Mouse (Mus musculus) spleen, adult 2 months (tissue): ENCODE results near the gene Dusp27. TPM values are rescaled to one million over a fixed set of nuclear protein-coding genes. Genes with fewer than 3 reads are reported as not detected.

Experiments
- DNase-seq, 2 experiments: peaks; one replicate each; pipeline versions ENCODE4 v3.0.0 to v3.0.0-alpha.2; 2012 to 2021; ENCODE audit warnings: low spot score in 2 of 2, low read depth in 1 of 2
- H3K27ac ChIP-seq: fragments of 200-500 bp; 2 replicates; pipeline ENCODE4 v1.5.1; 2012; ENCODE audit warnings: low read length, inconsistent platforms; ENCODE audit not compliant: insufficient read depth
- H3K27me3 ChIP-seq: fragments of 200-500 bp; 2 replicates; pipeline ENCODE4 v1.6.1; 2012; ENCODE audit warnings: mild to moderate bottlenecking, moderate library complexity, low read length, inconsistent platforms; ENCODE audit not compliant: control insufficient read depth, insufficient read depth
- H3K36me3 ChIP-seq: fragments of 200-500 bp; 2 replicates; pipeline ENCODE4 v1.6.1; 2012; ENCODE audit warnings: mild to moderate bottlenecking, low read length, inconsistent platforms; ENCODE audit not compliant: control insufficient read depth, insufficient read depth
- H3K4me1 ChIP-seq: fragments of 200-500 bp; 2 replicates; pipeline ENCODE4 v1.6.1; 2011; ENCODE audit warnings: inconsistent platforms; ENCODE audit not compliant: control insufficient read depth, insufficient read depth, insufficient read length
- H3K4me3 ChIP-seq: fragments of 200-500 bp; 2 replicates; pipeline ENCODE4 v1.5.1; 2011; ENCODE audit warnings: mild to moderate bottlenecking, inconsistent platforms; ENCODE audit not compliant: insufficient read depth, insufficient read length; ENCODE audit errors: extremely low read depth
- CTCF ChIP-seq: fragments of 200-500 bp; IDR thresholded peaks from 2 replicates; pipeline ENCODE4 v1.5.1; 2011; ENCODE audit warnings: mild to moderate bottlenecking, inconsistent platforms; ENCODE audit not compliant: insufficient read depth, insufficient read length, insufficient replicate concordance; ENCODE audit errors: extremely low read depth
- POLR2A ChIP-seq: fragments of 200-500 bp; IDR thresholded peaks from 2 replicates; pipeline ENCODE4 v1.6.1; 2011; ENCODE audit warnings: low read depth, low read length, inconsistent platforms
- WGBS: fragments of 180-500 bp; shearing (Covaris S2); methylation state at CpG from one replicate; pipeline ENCODE4 v1.1.7; 2018; 5-methylcytosine and 5-hydroxymethylcytosine counted together
- polyA plus RNA-seq: library from polyadenylated mRNA; depleted of rRNA; stranded (reverse); fragments of >200 nt; gene quantifications from 2 replicates; pipeline ENCODE4 v1.2.3, GENCODE M21; 2012

Gene Dusp27
- polyA plus RNA-seq, 1 experiment, result 0.12 TPM

DNA sequence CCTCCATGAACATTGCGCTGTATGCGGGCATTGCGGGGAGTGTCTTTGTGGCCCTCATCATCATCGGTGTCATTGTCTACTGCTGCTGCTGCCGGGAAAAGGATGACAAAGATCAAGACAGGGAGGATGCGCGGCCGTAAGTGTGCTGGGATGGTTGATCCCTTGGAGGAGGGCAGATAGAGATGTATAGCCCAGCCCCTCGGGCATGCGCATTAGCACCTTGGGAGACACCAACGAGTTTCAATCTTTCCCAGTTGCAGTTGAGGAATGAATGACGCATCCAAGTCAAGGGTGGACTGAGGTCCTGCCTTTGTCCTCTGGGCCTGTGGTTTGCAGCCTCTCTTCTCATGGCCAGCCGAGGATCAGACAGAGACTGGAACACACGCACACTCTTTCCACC, 36.9 kb upstream of the Dusp27 start:
- TF ChIP-seq POLR2A (no peak), CTCF (no peak)
- 92% methylated on average over 14 of the region's 14 CpGs for WGBS
- no peak for DNase-seq

GRCm38 (mm10) chr1:166160569-166161445, 33.1 kb upstream of the Dusp27 start:
- Histone ChIP-seq H3K36me3 (no peaks in the 10 kb centered on the region), H3K27me3 (no peaks in the 10 kb centered on the region), H3K4me3 (no peak overlapping the region), H3K27ac (no peak overlapping the region), H3K4me1 (no peaks in the 10 kb centered on the region)
- peak; percentile 87 for TF ChIP-seq CTCF
- TF ChIP-seq POLR2A, result no peak
- 17% methylated on average over 24 of the region's 24 CpGs for WGBS
- DNase-seq, result peak; percentile 22 to 46

More for the DNA sequence above, 36.9 kb upstream of the Dusp27 start:
- no peaks in the 10 kb centered on the region for H3K27me3 ChIP-seq
- no peak overlapping the region for H3K27ac ChIP-seq
- no peaks in the 10 kb centered on the region for H3K4me1 ChIP-seq
- no peak overlapping the region for H3K4me3 ChIP-seq
- no peaks in the 10 kb centered on the region for H3K36me3 ChIP-seq

DNA sequence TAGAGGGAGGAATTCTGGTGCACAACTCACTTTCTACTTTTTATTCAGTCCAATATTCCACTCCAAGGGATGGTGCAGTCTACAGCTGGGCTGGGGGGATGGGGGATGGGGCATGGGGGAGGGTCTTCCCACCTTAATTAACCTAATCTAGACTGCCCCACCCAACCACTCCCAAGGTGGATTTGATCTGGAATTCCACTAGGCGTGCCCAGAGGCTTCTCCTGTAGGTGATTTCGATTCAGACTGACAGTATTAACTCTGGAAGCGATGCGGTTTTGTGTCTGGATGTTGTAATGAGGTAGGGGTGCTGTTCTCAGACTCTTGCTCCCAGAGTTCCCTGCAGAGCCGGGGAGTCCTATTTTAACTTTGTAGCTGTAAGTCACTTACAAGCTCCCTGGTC, 32.4 kb upstream of the Dusp27 start:
- TF ChIP-seq CTCF, result no peak
- TF ChIP-seq POLR2A, result no peak
- WGBS, result 58% methylated on average over 5 of the region's 5 CpGs
- Histone ChIP-seq H3K4me3 (no peak overlapping the region), H3K36me3 (no peaks in the 10 kb centered on the region), H3K27me3 (no peaks in the 10 kb centered on the region), H3K4me1 (no peaks in the 10 kb centered on the region), H3K27ac (no peak overlapping the region)
- no peak for DNase-seq

DNA sequence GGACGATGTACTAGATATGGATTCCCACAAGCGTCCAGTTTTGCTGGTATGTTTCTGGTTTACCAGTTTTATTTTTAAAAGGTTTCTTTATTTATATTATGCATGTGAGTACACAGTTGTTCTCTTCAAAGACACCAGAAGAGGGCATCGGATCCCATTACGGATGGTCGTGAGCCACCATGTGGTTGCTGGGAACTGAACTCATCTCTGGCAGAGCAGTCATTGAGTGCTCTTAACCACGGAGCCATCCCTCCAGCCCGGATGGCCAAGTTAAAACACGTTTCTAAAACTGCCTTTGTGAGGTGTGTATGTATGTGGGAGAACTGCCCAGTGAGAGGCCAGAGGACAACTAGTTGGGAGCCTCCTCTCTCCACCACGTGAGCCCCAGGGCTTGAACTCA, 30.9 kb upstream of the Dusp27 start:
- 53% methylated on average over 9 of the region's 9 CpGs for WGBS
- H3K36me3 ChIP-seq, result no peaks in the 10 kb centered on the region
- H3K27me3 ChIP-seq, result peaks cover 3% of the 10 kb centered on the region; the same call in 1 of the 2 replicates
- no peak overlapping the region for H3K4me3 ChIP-seq
- H3K4me1 ChIP-seq, result no peaks in the 10 kb centered on the region
- no peak for TF ChIP-seq CTCF
- TF ChIP-seq POLR2A, result no peak
- no peak overlapping the region for H3K27ac ChIP-seq
- no peak for DNase-seq

DNA sequence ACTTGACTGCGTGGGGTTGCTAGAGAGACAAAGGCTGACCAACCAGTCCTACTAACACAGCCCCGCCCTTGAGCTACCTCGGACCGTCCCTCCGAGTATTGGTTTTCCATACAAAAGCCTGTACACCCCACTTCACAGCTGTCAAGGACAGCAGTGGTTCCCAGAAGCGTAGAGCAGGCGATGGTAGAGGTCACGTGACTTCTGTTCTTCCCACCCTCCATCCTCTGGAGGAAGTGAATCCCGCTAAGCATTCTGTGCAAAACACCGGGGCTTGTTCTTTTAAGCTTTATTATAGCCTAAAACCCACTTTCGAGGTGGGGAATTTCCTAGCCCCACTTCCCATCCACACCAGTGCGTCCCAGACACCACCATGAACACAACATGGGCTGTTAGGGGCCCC, 30.0 kb upstream of the Dusp27 start:
- H3K4me3 ChIP-seq, result no peak overlapping the region
- peaks cover 2% of the 10 kb centered on the region; the same call in 1 of the 2 replicates for H3K4me1 ChIP-seq
- DNase-seq, result no peak
- no peak overlapping the region for H3K27ac ChIP-seq
- TF ChIP-seq CTCF (no peak), POLR2A (no peak)
- no peaks in the 10 kb centered on the region for H3K36me3 ChIP-seq
- WGBS, result 77% methylated on average over 12 of the region's 12 CpGs
- peaks cover 3% of the 10 kb centered on the region; the same call in 1 of the 2 replicates for H3K27me3 ChIP-seq

DNA sequence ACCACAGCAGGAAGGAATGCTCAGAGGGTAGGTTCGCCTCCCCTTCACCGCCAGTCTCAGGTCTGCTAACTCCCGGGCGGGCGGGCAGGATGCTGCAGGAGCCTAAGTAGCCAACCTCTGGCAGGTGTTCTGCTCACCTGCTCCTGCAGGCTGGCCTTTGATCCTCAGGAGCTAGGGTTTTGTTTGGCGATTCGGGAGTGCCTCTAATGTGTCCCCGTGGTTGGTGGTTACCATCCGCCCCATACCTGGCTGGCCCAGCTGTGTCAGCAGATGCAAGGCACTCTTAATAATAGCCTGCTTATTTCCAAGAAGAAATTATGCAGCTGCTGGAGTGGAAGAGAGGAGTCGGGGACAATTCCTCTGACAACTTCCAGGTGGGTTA, 27.4 kb upstream of the Dusp27 start:
- no peak for DNase-seq
- WGBS, result 45% methylated on average over 10 of the region's 10 CpGs
- TF ChIP-seq POLR2A (no peak), CTCF (no peak)
- Histone ChIP-seq H3K36me3 (no peaks in the 10 kb centered on the region), H3K27ac (no peak overlapping the region), H3K27me3 (peaks cover 3% of the 10 kb centered on the region; the same call in 1 of the 2 replicates), H3K4me1 (peaks cover 2% of the 10 kb centered on the region; the same call in 1 of the 2 replicates), H3K4me3 (no peak overlapping the region)
